Mouse (Mus musculus) lung, postnatal 25 days (tissue): ENCODE data around the gene Cep89.

ENCODE experiments used
- DNase-seq: peaks from one replicate; pipeline ENCODE4 v3.0.0; 2022; ENCODE audit warnings: low spot score

Cep89 gene

GRCm38 (mm10) chr7:35382706-35383353 lies 14.0 kb upstream of the Cep89 start:
- no peak for DNase-seq

- DNase-seq = peak; percentile 88
Observed at GRCm38 (mm10) chr7:35386525-35386952, 10.3 kb upstream of the Cep89 start.

- DNase-seq = no peak
Observed at GRCm38 (mm10) chr7:35388694-35389093, 8.1 kb upstream of the Cep89 start.

- peak; percentile 50 for DNase-seq
Observed at GRCm38 (mm10) chr7:35392935-35393334, 3.9 kb upstream of the Cep89 start.

- no peak for DNase-seq
Observed at GRCm38 (mm10) chr7:35395734-35396456, 940 bp upstream of the Cep89 start.

- no peak for DNase-seq
Observed at GRCm38 (mm10) chr7:35401169-35401568, 4.3 kb downstream of the Cep89 start.

- peak; percentile 8 for DNase-seq
Observed at GRCm38 (mm10) chr7:35415226-35415625, 18.4 kb downstream of the Cep89 start.

- peak; percentile 11 for DNase-seq
Observed at GRCm38 (mm10) chr7:35415801-35416653, 19.2 kb downstream of the Cep89 start.

GRCm38 (mm10) chr7:35416654-35416948 lies 19.8 kb downstream of the Cep89 start:
- no peak for DNase-seq

- no peak for DNase-seq
Observed at GRCm38 (mm10) chr7:35423071-35423470, 26.2 kb downstream of the Cep89 start.

- no peak for DNase-seq
Observed at GRCm38 (mm10) chr7:35428146-35428545, 31.3 kb downstream of the Cep89 start.

GRCm38 (mm10) chr7:35435266-35435665 lies 38.4 kb downstream of the Cep89 start:
- DNase-seq = no peak

- DNase-seq = no peak
Observed at GRCm38 (mm10) chr7:35447501-35447900, 50.7 kb downstream of the Cep89 start.

GRCm38 (mm10) chr7:35447996-35448846 lies 51.4 kb downstream of the Cep89 start, which contains the start of gene Slc7a9:
Gene Slc7a9 (plus strand): TSS chr7:35448796.
- DNase-seq = no peak

GRCm38 (mm10) chr7:35448867-35449266 lies 52.0 kb downstream of the Cep89 start:
- DNase-seq = no peak

GRCm38 (mm10) chr7:35456091-35456814 lies 59.4 kb downstream of the Cep89 start:
- no peak for DNase-seq

GRCm38 (mm10) chr7:35460971-35461370 lies 64.1 kb downstream of the Cep89 start:
- DNase-seq = no peak

GRCm38 (mm10) chr7:35465027-35465426 lies 68.2 kb downstream of the Cep89 start:
- DNase-seq = no peak

- DNase-seq = no peak
Observed at GRCm38 (mm10) chr7:35467856-35468255, 71.0 kb downstream of the Cep89 start.

GRCm38 (mm10) chr7:35470794-35471193 lies 74.0 kb downstream of the Cep89 start:
- DNase-seq = no peak

- no peak for DNase-seq
Observed at GRCm38 (mm10) chr7:35476457-35476856, 79.6 kb downstream of the Cep89 start.
